Mouse (Mus musculus) liver, embryonic 14.5 days (tissue): ENCODE measurements around the gene Crhr2. TPM values are rescaled to one million over a fixed set of nuclear protein-coding genes. Genes with fewer than 3 reads are reported as not detected.

Source experiments
- ATAC-seq: fragments of 200-750 bp; cut with Nextera tagmentation; 2 replicates; pipeline ENCODE4 v1.8.0; 2017; ENCODE audit warnings: moderate number of reproducible peaks, mild to moderate bottlenecking, moderate library complexity; ENCODE audit not compliant: insufficient read depth
- DNase-seq, 3 experiments: peaks; one replicate each; pipeline ENCODE4 v3.0.0-alpha.2; 2012 to 2013; ENCODE audit warnings: low read depth in 3 of 3, low spot score in 3 of 3
- H3K27ac ChIP-seq: fragments of 300-500 bp; sonication (generic); 2 replicates; pipeline ENCODE4 v1.5.1; 2014; ENCODE audit warnings: moderate library complexity, mild to moderate bottlenecking, control low read depth, inconsistent platforms
- H3K27me3 ChIP-seq: fragments of 300-500 bp; sonication (generic); 2 replicates; pipeline ENCODE4 v1.6.1; 2014; ENCODE audit warnings: mild to moderate bottlenecking, low read length, moderate library complexity; ENCODE audit not compliant: control insufficient read depth, insufficient read depth
- H3K36me3 ChIP-seq: fragments of 300-500 bp; sonication (generic); replicated peaks from 2 replicates; pipeline ENCODE4 v1.6.1; 2014; ENCODE audit warnings: low read depth; ENCODE audit not compliant: control insufficient read depth, insufficient read depth
- H3K4me1 ChIP-seq, 2 experiments: fragments of 200-500 bp in 1 of 2; fragments of 300-500 bp in 1 of 2; sonication (generic) in 1 of 2; replicated peaks; 2 replicates each; pipeline ENCODE4 v1.6.1; 2012 to 2014; ENCODE audit warnings: antibody characterized with exemption in 1 of 2, inconsistent platforms in 1 of 2, low read length in 1 of 2; ENCODE audit not compliant: control insufficient read depth in 2 of 2, insufficient read depth in 2 of 2
- H3K4me2 ChIP-seq: fragments of 300-500 bp; sonication (generic); 2 replicates; pipeline ENCODE4 v1.6.1; 2014; ENCODE audit warnings: low read depth, mild to moderate bottlenecking, control low read depth, moderate library complexity
- H3K4me3 ChIP-seq, 2 experiments: fragments of 200-500 bp in 1 of 2; fragments of 300-500 bp in 1 of 2; sonication (generic) in 1 of 2; 2 replicates each; pipeline ENCODE4 v1.5.1; 2012 to 2014; ENCODE audit warnings: low read depth in 2 of 2, low read length in 2 of 2, mild to moderate bottlenecking in 2 of 2, control low read depth in 1 of 2, inconsistent platforms in 1 of 2, moderate library complexity in 1 of 2; ENCODE audit not compliant: insufficient read depth in 1 of 2
- H3K9ac ChIP-seq: fragments of 300-500 bp; sonication (generic); replicated peaks from 2 replicates; pipeline ENCODE4 v1.6.1; 2014; ENCODE audit warnings: mild to moderate bottlenecking, control low read depth, moderate library complexity
- H3K9me3 ChIP-seq: fragments of 300-500 bp; sonication (generic); 2 replicates; pipeline ENCODE4 v1.6.1; 2016; ENCODE audit warnings: low read length, mixed read lengths; ENCODE audit not compliant: control insufficient read depth
- CTCF ChIP-seq: IDR thresholded peaks from 2 replicates; pipeline ENCODE4 v1.5.1; 2016; ENCODE audit warnings: antibody characterized with exemption, low read depth, control low read depth
- EP300 ChIP-seq: IDR thresholded peaks from 2 replicates; pipeline ENCODE4 v1.6.1; 2016; ENCODE audit warnings: antibody characterized with exemption, low read depth
- WGBS: fragments of 180-500 bp; shearing (Covaris S2); extraction: QIAGEN DNeasy Blood & Tissue Kit; methylation state at CpG from one replicate; pipeline ENCODE4 v1.1.7; 2014; ENCODE audit not compliant: insufficient replicate concordance; 5-methylcytosine and 5-hydroxymethylcytosine counted together
- polyA plus RNA-seq, 2 experiments: library from polyadenylated mRNA; depleted of rRNA in 1 of 2; stranded (reverse) in 1 of 2; unstranded in 1 of 2; fragments of >200 nt; fragmentation: Nextera tagmentation in 1 of 2; extraction: Ambion mirVana in 1 of 2; gene quantifications; 2 replicates each; pipeline versions ENCODE4 v1.2.1 to v1.2.3; 2012 to 2014

Crhr2 gene
- polyA plus RNA-seq, 2 experiments = 0.30 to 0.73 TPM

DNA sequence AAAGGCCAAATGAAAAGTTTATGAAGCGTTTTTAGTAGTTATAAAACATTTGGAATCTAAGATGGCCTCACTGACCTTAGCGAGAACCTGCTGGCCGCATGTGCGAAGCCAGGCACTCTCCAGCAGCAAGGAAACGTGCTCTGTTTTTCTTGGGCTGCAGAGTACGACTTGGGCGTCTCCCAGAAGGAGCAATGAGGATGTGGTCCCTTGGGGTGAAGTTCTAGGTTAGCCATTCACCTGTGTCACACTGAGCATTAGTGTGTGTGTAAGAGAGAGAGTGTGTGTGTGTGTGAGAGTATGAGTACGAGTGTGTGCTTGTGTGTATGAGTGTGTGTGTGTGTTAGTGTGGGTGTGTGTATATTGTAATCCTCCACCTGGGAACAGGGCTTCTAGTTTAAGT, 89.6 kb downstream of the Crhr2 start:
- 80% methylated on average over 8 of the region's 8 CpGs for WGBS
- H3K27ac ChIP-seq = no peak overlapping the region
- H3K4me2 ChIP-seq = no peak overlapping the region
- no peaks in the 10 kb centered on the region for H3K9me3 ChIP-seq
- no peaks in the 10 kb centered on the region for H3K27me3 ChIP-seq
- H3K9ac ChIP-seq = no peak overlapping the region
- no peak overlapping the region for H3K4me3 ChIP-seq
- TF ChIP-seq EP300 (no peak), CTCF (no peak)
- no peak for DNase-seq
- H3K4me1 ChIP-seq = peaks cover 6 to 9% of the 10 kb centered on the region in 2 experiments; a peak in 3 of 4 replicates
- peaks cover 17% of the 10 kb centered on the region for H3K36me3 ChIP-seq
- no peak for ATAC-seq

Other genes with a start within 250 kb of the Crhr2 start
- gene Nod1, start 160.4 kb downstream of the Crhr2 start, polyA plus RNA-seq (2012; rRNA removed) = 1.9 TPM in 2 replicates
- 1.4 and 1.5 TPM in 2 replicates for gene Nod1, start 160.4 kb downstream of the Crhr2 start, polyA plus RNA-seq (2014; fragmentation: Nextera tagmentation; extraction: Ambion mirVana)
- 0.31 and 1.1 TPM in 2 replicates for gene Ggct, start 140.1 kb downstream of the Crhr2 start, polyA plus RNA-seq (2012; rRNA removed)
- 4.4 and 6.1 TPM in 2 replicates for gene Ggct, start 140.1 kb downstream of the Crhr2 start, polyA plus RNA-seq (2014; fragmentation: Nextera tagmentation; extraction: Ambion mirVana)
- gene Gars, start 95.0 kb downstream of the Crhr2 start, polyA plus RNA-seq (2012; rRNA removed) = 29.4 and 50.9 TPM in 2 replicates
- gene Gars, start 95.0 kb downstream of the Crhr2 start, polyA plus RNA-seq (2014; fragmentation: Nextera tagmentation; extraction: Ambion mirVana) = 99.3 and 104 TPM in 2 replicates
- 0.04 and 0.13 TPM in 2 replicates for gene Inmt, start 42.0 kb upstream of the Crhr2 start, polyA plus RNA-seq (2012; rRNA removed)
- gene Inmt, start 42.0 kb upstream of the Crhr2 start, polyA plus RNA-seq (2014; fragmentation: Nextera tagmentation; extraction: Ambion mirVana) = 0.09 and 0.18 TPM in 2 replicates
- 0.58 and 1.2 TPM in 2 replicates for gene Mindy4, start 70.4 kb upstream of the Crhr2 start, polyA plus RNA-seq (2012; rRNA removed)
- 0.59 and 0.99 TPM in 2 replicates for gene Mindy4, start 70.4 kb upstream of the Crhr2 start, polyA plus RNA-seq (2014; fragmentation: Nextera tagmentation; extraction: Ambion mirVana)
- 58.3 and 59.3 TPM in 2 replicates for gene Aqp1, start 203.4 kb upstream of the Crhr2 start, polyA plus RNA-seq (2012; rRNA removed)
- 13.2 and 15.1 TPM in 2 replicates for gene Aqp1, start 203.4 kb upstream of the Crhr2 start, polyA plus RNA-seq (2014; fragmentation: Nextera tagmentation; extraction: Ambion mirVana)
- gene Ghrhr, start 243.3 kb upstream of the Crhr2 start, polyA plus RNA-seq (2012; rRNA removed) = 0.02 and 0.03 TPM in 2 replicates
- gene Ghrhr, start 243.3 kb upstream of the Crhr2 start, polyA plus RNA-seq (2014; fragmentation: Nextera tagmentation; extraction: Ambion mirVana) = not detected in 2 replicates